8 mouse cellular contexts compared by ENCODE assay signal in genomic region chr10:117376580-117377189, GRCm38 (mm10). TPM values are rescaled to one million over a fixed set of nuclear protein-coding genes. Genes with fewer than 3 reads are reported as not detected.
DNase-seq lines count a peak whose midpoint lies in the region; ATAC-seq lines count a peak whose summit lies in the region.

No protein-coding gene starts in this region.

- peak; percentile 98 for DNase-seq in adrenal gland, adult 2 months
- DNase-seq in embryo, embryonic 11 days: peak; percentile 97
- peak; percentile 94 for DNase-seq in gastrocnemius, postnatal 25 days
- DNase-seq in intestine, embryonic 14.5 days (ENCODE audit: low spot score): peak; percentile 98
- peak; percentile 94 to 96 for DNase-seq in left cerebral cortex, postnatal 14 days (ENCODE audit: low spot score in 2 of 2)
- peak; percentile 98 for DNase-seq in right cerebral cortex, postnatal 14 days
- DNase-seq in urinary bladder, postnatal 25 days (ENCODE audit: low spot score): peak; percentile 98

- peak overlapping the region; percentile 74 for H3K4me2 ChIP-seq in intestine, embryonic 14.5 days (ENCODE audit: low read length)

- peaks cover 6% of the 10 kb centered on the region; the same call in 1 of the 2 replicates for H3K4me1 ChIP-seq in intestine, embryonic 14.5 days (replicated peaks; ENCODE audit: control insufficient read depth, insufficient read depth, low read length)

- under 1% methylated on average over 76 of the region's 86 CpGs for WGBS in intestine, embryonic 14.5 days

- peak; percentile 94 for ATAC-seq in intestine, embryonic 14.5 days (replicated peaks; ENCODE audit: low FRiP score, low TSS enrichment, low read depth)
- peak; percentile 96 for ATAC-seq in megakaryocyte-erythroid progenitor cell, adult 5-6 weeks (replicated peaks; ENCODE audit: low FRiP score, low TSS enrichment, poor library complexity, severe bottlenecking)

- intact Hi-C loops in left cerebral cortex, postnatal 14 days (cut with DNase I): loop anchor here (5.0 to 10.0 kb wide), 3 partner anchors 41 to 298 kb away; no protein-coding TSS in a partner anchor

- peak overlapping the region; percentile 94 for H3K27ac ChIP-seq in intestine, embryonic 14.5 days (ENCODE audit: low read depth)

- H3K9me3 ChIP-seq in intestine, embryonic 14.5 days (ENCODE audit: control insufficient read depth, low read length): no peaks in the 10 kb centered on the region

- peak overlapping the region; percentile 100 for H3K9ac ChIP-seq in intestine, embryonic 14.5 days (ENCODE audit: low read length)

- H3K36me3 ChIP-seq in intestine, embryonic 14.5 days (ENCODE audit: control insufficient read depth, insufficient read depth, low read length): no peaks in the 10 kb centered on the region

- H3K4me3 ChIP-seq in intestine, embryonic 14.5 days (ENCODE audit: low read depth, low read length): peak overlapping the region; percentile 99

- no peaks in the 10 kb centered on the region for H3K27me3 ChIP-seq in intestine, embryonic 14.5 days (replicated peaks; ENCODE audit: control insufficient read depth, insufficient read depth, low read length)

RNA-seq across cellular contexts. Expression of gene Cpsf6, which starts 3.1 kb away (rescaled TPM):
- 10 to 100 TPM; 49.8 to 72.7 TPM for total RNA-seq in adrenal gland, adult 2 months (2021)
- polyA plus RNA-seq in adrenal gland, adult 2 months (2012; rRNA removed): 62.5 and 78.5 TPM in 2 replicates
- total RNA-seq in gastrocnemius, postnatal 25 days (2021): 10 to 100 TPM; 21.6 to 24.2 TPM
- polyA plus RNA-seq in intestine, embryonic 14.5 days (2014; fragmentation: Nextera tagmentation; extraction: Ambion mirVana): 150 and 169 TPM in 2 replicates
- 100 to 1,000 TPM; 102 TPM for total RNA-seq in left cerebral cortex, postnatal 14 days (2021)
- total RNA-seq in megakaryocyte-erythroid progenitor cell, adult 5-6 weeks (2014; fragmentation: Nextera tagmentation): 132 and 163 TPM in 2 replicates
- total RNA-seq in megakaryocyte-erythroid progenitor cell, adult 5-6 weeks (2017): 142 and 153 TPM in 2 replicates

Comparison
In these comparisons a context has a peak if more than half of its experiments do, and no peak if none do; other contexts are left out.
1. Peak in every context shown above with its lines: DNase-seq, ATAC-seq, H3K4me3 ChIP-seq and H3K27ac ChIP-seq.